Mouse (Mus musculus) heart, adult 2 months (tissue): Measurements from ENCODE around the gene Pard3.

Experiments used
- CTCF ChIP-seq: fragments of 200-600 bp; IDR thresholded peaks from 2 replicates; pipeline ENCODE4 v1.8.1; 2022; ENCODE audit warnings: antibody characterized with exemption, mild to moderate bottlenecking, moderate library complexity
- POLR2A ChIP-seq: fragments of 200-500 bp; IDR thresholded peaks from 2 replicates; pipeline ENCODE4 v1.6.1; 2011; ENCODE audit warnings: mild to moderate bottlenecking, low read depth, low read length, control low read depth; ENCODE audit not compliant: insufficient read depth

- TF ChIP-seq POLR2A (no peak), CTCF (no peak)
Observed at GRCm38 (mm10) chr8:127222361-127222760, 158.7 kb downstream of the Pard3 start.
